Mouse (Mus musculus) midbrain, embryonic 14.5 days (tissue): Measurements from ENCODE around the gene Rbm38. TPM values are rescaled to one million over a fixed set of nuclear protein-coding genes. Genes with fewer than 3 reads are reported as not detected.
A peak's percentile ranks its signal among the peaks of the same experiment; 100 is the strongest.

ENCODE experiments used
- ATAC-seq: fragments of 200-750 bp; cut with Nextera tagmentation; 2 replicates; pipeline ENCODE4 v1.8.0; 2017; ENCODE audit warnings: moderate number of reproducible peaks, moderate library complexity; ENCODE audit not compliant: low FRiP score, low TSS enrichment
- DNase-seq: peaks from one replicate; pipeline ENCODE4 v3.0.0-alpha.2; 2015
- H3K27ac ChIP-seq: fragments of 300-500 bp; sonication (generic); replicated peaks from 2 replicates; pipeline ENCODE4 v1.5.1; 2014; ENCODE audit warnings: mild to moderate bottlenecking, low read depth, low read length, moderate library complexity
- H3K27me3 ChIP-seq: fragments of 300-500 bp; sonication (generic); 2 replicates; pipeline ENCODE4 v1.6.1; 2014; ENCODE audit warnings: low read length, control low read depth, mixed read lengths; ENCODE audit not compliant: control insufficient read depth, insufficient read depth
- H3K36me3 ChIP-seq: fragments of 300-500 bp; sonication (generic); 2 replicates; pipeline ENCODE4 v1.6.1; 2014; ENCODE audit warnings: low read length, control low read depth; ENCODE audit not compliant: control insufficient read depth, insufficient read depth
- H3K4me1 ChIP-seq: fragments of 300-500 bp; sonication (generic); 2 replicates; pipeline ENCODE4 v1.6.1; 2014; ENCODE audit warnings: mild to moderate bottlenecking, antibody characterized with exemption, low read length, control low read depth; ENCODE audit not compliant: control insufficient read depth, insufficient read depth
- H3K4me2 ChIP-seq: fragments of 300-500 bp; sonication (generic); 2 replicates; pipeline ENCODE4 v1.6.1; 2014; ENCODE audit warnings: mild to moderate bottlenecking, low read length, moderate library complexity
- H3K4me3 ChIP-seq: fragments of 300-500 bp; sonication (generic); replicated peaks from 2 replicates; pipeline ENCODE4 v1.5.1; 2014; ENCODE audit warnings: low read depth, low read length
- H3K9ac ChIP-seq: fragments of 300-500 bp; sonication (generic); replicated peaks from 2 replicates; pipeline ENCODE4 v1.6.1; 2014; ENCODE audit warnings: mild to moderate bottlenecking, low read length, moderate library complexity
- H3K9me3 ChIP-seq: fragments of 300-500 bp; sonication (generic); 2 replicates; pipeline ENCODE4 v1.6.1; 2016; ENCODE audit warnings: low read length, control low read depth, mixed read lengths; ENCODE audit not compliant: control insufficient read depth
- WGBS: fragments of 180-500 bp; shearing (Covaris S2); extraction: QIAGEN DNeasy Blood & Tissue Kit; methylation state at CpG from one replicate; pipeline ENCODE4 v1.1.7; 2014; 5-methylcytosine and 5-hydroxymethylcytosine counted together
- polyA plus RNA-seq: library from polyadenylated mRNA; unstranded; fragments of >200 nt; fragmentation: Nextera tagmentation; extraction: Ambion mirVana; gene quantifications from 2 replicates; pipeline ENCODE4 v1.2.1, GENCODE M21; 2014

The Rbm38 gene
- 17.1 and 18.8 TPM in 2 replicates for polyA plus RNA-seq

DNA sequence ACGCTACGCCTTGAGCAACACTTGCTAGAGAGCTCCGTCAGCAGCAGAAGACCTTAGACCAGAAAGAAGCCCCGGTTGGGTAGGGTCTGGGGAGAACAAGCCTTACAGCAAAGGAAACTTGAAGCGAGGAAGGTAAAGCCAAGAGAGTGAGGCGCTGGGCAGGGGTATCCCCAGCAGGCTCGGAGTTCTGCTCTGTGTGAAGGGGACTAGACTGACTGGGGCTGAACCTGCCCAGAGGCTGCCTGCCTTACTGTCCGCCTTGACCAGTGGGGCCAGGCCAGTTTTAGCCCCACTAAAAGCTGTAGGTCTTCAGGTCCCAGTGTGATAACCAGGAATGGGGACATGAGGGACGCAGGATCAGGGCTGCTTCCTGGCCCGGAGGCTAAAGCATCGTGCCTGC is at the start of gene Rbm38:
Rbm38 (plus strand) TSS at position 69 of the 400 bp plus-strand sequence.
- DNase-seq: no peak
- peaks cover 8% of the 10 kb centered on the region; the same call in 1 of the 2 replicates for H3K36me3 ChIP-seq
- peaks cover 34% of the 10 kb centered on the region for H3K27me3 ChIP-seq
- H3K9ac ChIP-seq: peak within 1 kb of the TSS; percentile 42; the same call in 1 of the 2 replicates
- H3K4me2 ChIP-seq: peak within 1 kb of the TSS; percentile 90
- H3K27ac ChIP-seq: no peak within 1 kb of the TSS
- no peak for ATAC-seq
- peaks cover 41% of the 10 kb centered on the region for H3K4me1 ChIP-seq
- peak within 1 kb of the TSS; percentile 82 for H3K4me3 ChIP-seq
- 22% methylated on average over 11 of the region's 11 CpGs for WGBS
- H3K9me3 ChIP-seq: no peaks in the 10 kb centered on the region

- DNase-seq: no peak
- Histone ChIP-seq H3K9ac (no peak overlapping the region), H3K36me3 (no peaks in the 10 kb centered on the region), H3K27ac (no peak overlapping the region), H3K4me3 (no peak overlapping the region), H3K4me2 (no peak overlapping the region), H3K4me1 (0 out of 2 replicates have a peak, but pooled peaks cover 5% of the 10 kb centered on the region), H3K27me3 (no peaks in the 10 kb centered on the region), H3K9me3 (no peaks in the 10 kb centered on the region)
- WGBS: 91% methylated on average over 2 of the region's 2 CpGs
- no peak for ATAC-seq
These were observed 48.4 kb upstream of the Rbm38 start for GRCm38 (mm10) chr2:172971865-172972264.

- DNase-seq: no peak
- H3K27ac ChIP-seq: no peak overlapping the region
- H3K4me3 ChIP-seq: no peak overlapping the region
- no peaks in the 10 kb centered on the region for H3K27me3 ChIP-seq
- ATAC-seq: no peak
- H3K4me2 ChIP-seq: no peak overlapping the region
- H3K4me1 ChIP-seq: peaks cover 12% of the 10 kb centered on the region; the same call in 1 of the 2 replicates
- H3K9ac ChIP-seq: no peak overlapping the region
- H3K36me3 ChIP-seq: no peaks in the 10 kb centered on the region
- no peaks in the 10 kb centered on the region for H3K9me3 ChIP-seq
- 27% methylated on average over 7 of the region's 7 CpGs for WGBS
These were observed 46.3 kb upstream of the Rbm38 start for GRCm38 (mm10) chr2:172973806-172974565.

GRCm38 (mm10) chr2:172974701-172975100 is 45.6 kb upstream of the Rbm38 start:
- H3K4me3 ChIP-seq: no peak overlapping the region
- ATAC-seq: no peak
- H3K27ac ChIP-seq: no peak overlapping the region
- no peaks in the 10 kb centered on the region for H3K36me3 ChIP-seq
- DNase-seq: no peak
- 37% methylated on average over 7 of the region's 7 CpGs for WGBS
- no peaks in the 10 kb centered on the region for H3K9me3 ChIP-seq
- H3K4me2 ChIP-seq: no peak overlapping the region
- no peak overlapping the region for H3K9ac ChIP-seq
- peaks cover 12% of the 10 kb centered on the region; the same call in 1 of the 2 replicates for H3K4me1 ChIP-seq
- H3K27me3 ChIP-seq: no peaks in the 10 kb centered on the region

- DNase-seq: no peak
These were observed 45.1 kb upstream of the Rbm38 start for GRCm38 (mm10) chr2:172975159-172975558.

GRCm38 (mm10) chr2:172976661-172977238 is 43.5 kb upstream of the Rbm38 start:
- Histone ChIP-seq H3K4me3 (no peak overlapping the region), H3K36me3 (no peaks in the 10 kb centered on the region), H3K9ac (no peak overlapping the region), H3K4me1 (peaks cover 12% of the 10 kb centered on the region; the same call in 1 of the 2 replicates), H3K9me3 (no peaks in the 10 kb centered on the region), H3K27ac (no peak overlapping the region), H3K4me2 (peak overlapping the region; percentile 33), H3K27me3 (no peaks in the 10 kb centered on the region)
- WGBS: 26% methylated on average over 7 of the region's 7 CpGs
- ATAC-seq: no peak
- DNase-seq: no peak

More at GRCm38 (mm10) chr2:172975159-172975558, 45.1 kb upstream of the Rbm38 start:
- Histone ChIP-seq H3K4me3 (no peak overlapping the region), H3K4me1 (peaks cover 12% of the 10 kb centered on the region; the same call in 1 of the 2 replicates), H3K36me3 (no peaks in the 10 kb centered on the region), H3K27me3 (no peaks in the 10 kb centered on the region), H3K4me2 (no peak overlapping the region), H3K9me3 (no peaks in the 10 kb centered on the region), H3K9ac (no peak overlapping the region), H3K27ac (no peak overlapping the region)
- no peak for ATAC-seq
- WGBS: 88% methylated on average over 6 of the region's 6 CpGs

DNA sequence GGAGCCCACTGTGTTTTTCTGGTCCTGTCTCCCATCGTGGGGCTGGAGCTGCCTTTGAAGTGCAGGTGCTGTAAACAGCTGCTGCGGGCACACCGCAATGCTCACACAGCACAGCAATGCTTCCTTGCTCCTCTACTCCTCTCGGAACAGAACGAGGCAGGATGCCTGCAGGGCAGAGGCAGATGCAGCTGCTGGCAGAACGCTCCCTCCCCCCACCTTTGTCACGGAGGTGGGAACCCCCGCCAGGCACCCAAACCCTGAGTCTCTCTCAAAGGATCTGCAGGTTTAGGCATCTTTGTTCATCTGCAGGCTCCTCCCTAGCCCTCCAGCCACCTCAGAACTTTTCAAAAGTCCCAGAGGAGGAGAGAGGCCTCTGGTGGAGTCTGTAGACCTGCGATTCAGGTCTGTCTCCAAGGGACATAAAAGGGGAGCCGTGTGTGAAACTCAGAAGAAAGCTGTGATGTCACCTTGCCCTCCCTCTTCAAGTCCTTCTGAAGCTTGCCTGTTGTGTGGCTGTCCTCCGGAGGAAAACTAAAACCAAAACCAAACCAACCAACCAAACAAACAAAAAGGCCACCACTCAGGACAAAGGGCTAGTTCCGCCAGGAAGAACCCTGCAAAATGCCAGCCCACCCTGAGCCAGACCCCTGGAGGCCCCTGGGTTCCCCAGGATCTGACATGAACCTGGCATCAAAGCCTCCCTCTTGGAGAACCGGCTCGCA is 42.7 kb upstream of the Rbm38 start, which contains the start of gene Spo11:
Spo11 (plus strand) TSS at position 292 of the 722 bp plus-strand sequence.
- WGBS: 12% methylated on average over 14 of the region's 14 CpGs
- Histone ChIP-seq H3K4me2 (peak within 1 kb of the TSS; percentile 33), H3K9ac (no peak within 1 kb of the TSS), H3K36me3 (no peaks in the 10 kb centered on the region), H3K9me3 (no peaks in the 10 kb centered on the region), H3K27me3 (no peaks in the 10 kb centered on the region), H3K4me3 (no peak within 1 kb of the TSS), H3K4me1 (peaks cover 12% of the 10 kb centered on the region; the same call in 1 of the 2 replicates), H3K27ac (no peak within 1 kb of the TSS; the same call in 1 of the 2 replicates)
- DNase-seq (peak; percentile 60), ATAC-seq (no peak)

DNA sequence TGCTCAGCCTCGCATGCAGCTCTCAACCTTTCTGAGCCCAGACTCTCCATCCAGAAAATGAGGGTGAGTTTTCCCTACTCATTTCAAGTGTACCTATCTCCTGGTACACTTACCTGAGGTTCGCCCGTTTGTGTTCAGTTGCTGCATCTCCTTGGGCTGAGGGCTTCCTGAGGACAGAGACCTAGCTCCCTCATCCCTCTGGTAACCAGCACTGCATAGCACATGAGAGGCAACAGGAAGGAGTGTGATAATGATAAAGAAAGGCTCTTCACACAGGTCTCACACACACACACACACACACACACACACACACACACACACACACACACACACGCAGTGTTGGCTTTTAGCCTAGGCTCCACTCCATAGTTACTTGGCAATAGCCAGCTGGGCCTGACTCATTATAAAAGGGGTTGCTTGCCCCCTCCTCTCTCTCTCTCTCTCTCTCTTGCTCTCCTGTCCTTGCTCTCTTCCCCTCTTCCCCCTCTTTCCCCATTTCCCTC is 42.1 kb upstream of the Rbm38 start:
- H3K9me3 ChIP-seq: no peaks in the 10 kb centered on the region
- DNase-seq (no peak), ATAC-seq (no peak)
- H3K9ac ChIP-seq: no peak overlapping the region
- WGBS: 57% methylated on average over 4 of the region's 4 CpGs
- H3K4me3 ChIP-seq: no peak overlapping the region
- H3K4me2 ChIP-seq: no peak overlapping the region
- peaks cover 12% of the 10 kb centered on the region; the same call in 1 of the 2 replicates for H3K4me1 ChIP-seq
- no peak overlapping the region for H3K27ac ChIP-seq
- no peaks in the 10 kb centered on the region for H3K27me3 ChIP-seq
- H3K36me3 ChIP-seq: no peaks in the 10 kb centered on the region
